Mouse (Mus musculus) neural tube, embryonic 13.5 days (tissue): ENCODE results near the gene Nqo2. TPM values are rescaled to one million over a fixed set of nuclear protein-coding genes. Genes with fewer than 3 reads are reported as not detected.

Source experiments
- polyA plus RNA-seq: library from polyadenylated mRNA; unstranded; fragments of >200 nt; fragmentation: Nextera tagmentation; extraction: Ambion mirVana; gene quantifications from 2 replicates; pipeline ENCODE4 v1.2.1, GENCODE M21; 2015

The Nqo2 gene
- polyA plus RNA-seq, 1 experiment from 2014 or later, result 16.3 TPM

Other genes with a start within 250 kb of the Nqo2 start
- gene Serpinb6e, start 121.3 kb upstream of the Nqo2 start, polyA plus RNA-seq, result not detected in 2 replicates
- gene Serpinb6c, start 59.0 kb upstream of the Nqo2 start, polyA plus RNA-seq, result 0.30 and 0.67 TPM in 2 replicates
- gene Ripk1, start 37.7 kb downstream of the Nqo2 start, polyA plus RNA-seq, result 5.8 and 6.7 TPM in 2 replicates
- gene Serpinb6a, start 38.1 kb downstream of the Nqo2 start, polyA plus RNA-seq, result 42.9 and 45.1 TPM in 2 replicates
- gene Bphl, start 72.9 kb downstream of the Nqo2 start, polyA plus RNA-seq, result 38.5 and 49.5 TPM in 2 replicates
- gene Tubb2a, start 113.3 kb downstream of the Nqo2 start, polyA plus RNA-seq, result 1,875 and 2,016 TPM in 2 replicates
- gene Tubb2b, start 165.8 kb downstream of the Nqo2 start, polyA plus RNA-seq, result 644 and 732 TPM in 2 replicates
- gene Psmg4, start 198.3 kb downstream of the Nqo2 start, polyA plus RNA-seq, result 94.7 and 95.4 TPM in 2 replicates